Mouse (Mus musculus) liver, embryonic 14.5 days (tissue): ENCODE data around the gene Gm572.

Source experiments
- CTCF ChIP-seq: IDR thresholded peaks from 2 replicates; pipeline ENCODE4 v1.5.1; 2016; ENCODE audit warnings: antibody characterized with exemption, low read depth, control low read depth
- EP300 ChIP-seq: IDR thresholded peaks from 2 replicates; pipeline ENCODE4 v1.6.1; 2016; ENCODE audit warnings: antibody characterized with exemption, low read depth

DNA sequence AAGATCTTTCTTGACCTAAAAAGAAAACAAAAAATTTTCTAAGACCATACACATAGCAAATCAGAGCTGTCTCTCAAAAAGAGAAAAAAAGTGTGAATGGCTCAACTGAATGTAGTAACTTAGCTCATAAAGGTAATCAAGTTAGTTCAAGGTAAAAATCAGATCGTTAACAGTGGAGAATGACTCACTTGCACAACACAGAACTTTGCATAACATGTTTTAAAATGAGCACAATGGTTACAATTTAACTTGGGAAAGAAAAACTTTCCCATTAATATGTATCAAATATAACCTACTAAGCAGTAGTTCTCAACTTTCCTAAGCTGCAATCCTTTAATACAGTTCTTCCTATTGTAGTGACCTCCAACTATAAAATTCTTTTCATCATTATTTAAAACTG is 22.4 kb upstream of the Gm572 start:
- no peak for TF ChIP-seq CTCF
- TF ChIP-seq EP300, result no peak
